Mouse (Mus musculus): ENCODE results near the gene Sema4c.

- no peak for TF ChIP-seq CTCF (IDR thresholded peaks at IDR 0.05; ENCODE audit: control insufficient read depth, insufficient read depth, insufficient replicate concordance, low read depth, low read length)
- TF ChIP-seq POLR2A (IDR thresholded peaks at IDR 0.05; ENCODE audit: control insufficient read depth, low read depth, low read length) = no peak
Measured at GRCm38 (mm10) chr1:36531461-36531860, 26.7 kb downstream of the Sema4c start.

Measured in testis, adult 2 months (tissue).